Mouse (Mus musculus) erythroblast, embryonic 14.5 days (primary cell): ENCODE results near the gene Pik3ca. TPM values are rescaled to one million over a fixed set of nuclear protein-coding genes. Genes with fewer than 3 reads are reported as not detected.

Experiments used
- H3K27me3 ChIP-seq: 2 replicates; pipeline ENCODE4 v1.6.1; 2012; ENCODE audit warnings: inconsistent platforms; ENCODE audit not compliant: control insufficient read depth
- H3K36me3 ChIP-seq: 2 replicates; pipeline ENCODE4 v1.6.1; 2012; ENCODE audit warnings: mild to moderate bottlenecking, inconsistent platforms; ENCODE audit not compliant: control insufficient read depth
- H3K4me1 ChIP-seq: 2 replicates; pipeline ENCODE4 v1.6.1; 2012; ENCODE audit warnings: inconsistent platforms; ENCODE audit not compliant: control insufficient read depth
- H3K4me3 ChIP-seq: replicated peaks from 2 replicates; pipeline ENCODE3; 2012; ENCODE audit warnings: moderate library complexity, mild to moderate bottlenecking, inconsistent platforms
- H3K9me3 ChIP-seq: 2 replicates; pipeline ENCODE4 v1.6.1; 2012; ENCODE audit warnings: low read length, inconsistent platforms, mixed read lengths; ENCODE audit not compliant: control insufficient read depth
- GATA1 ChIP-seq: IDR thresholded peaks from 2 replicates; pipeline ENCODE4 v1.6.1; 2012; ENCODE audit warnings: low read length, inconsistent platforms, mixed read lengths
- TAL1 ChIP-seq: IDR thresholded peaks from 3 replicates; pipeline ENCODE4 v1.6.1; 2012; ENCODE audit warnings: low read length, inconsistent platforms, mixed read lengths
- polyA plus RNA-seq: library from polyadenylated mRNA; stranded (reverse); fragments of >175 nt; gene quantifications from 2 replicates; pipeline ENCODE4 v1.2.3, GENCODE M21; 2012

Gene Pik3ca
- polyA plus RNA-seq, 1 experiment = 0.21 TPM

GRCm38 (mm10) chr3:32398175-32398538 lies 686 bp downstream of the Pik3ca start:
- H3K27me3 ChIP-seq = no peaks in the 10 kb centered on the region
- no peak for TF ChIP-seq GATA1
- no peak for TF ChIP-seq TAL1
- H3K4me3 ChIP-seq = peak overlapping the region; percentile 94
- no peaks in the 10 kb centered on the region for H3K9me3 ChIP-seq
- H3K4me1 ChIP-seq = peaks cover 36% of the 10 kb centered on the region
- peaks cover 3% of the 10 kb centered on the region for H3K36me3 ChIP-seq

- Histone ChIP-seq H3K4me1 (peaks cover 38% of the 10 kb centered on the region), H3K27me3 (no peaks in the 10 kb centered on the region), H3K9me3 (no peaks in the 10 kb centered on the region), H3K4me3 (peak overlapping the region; percentile 94), H3K36me3 (peaks cover 3% of the 10 kb centered on the region)
- TF ChIP-seq TAL1 = no peak
- TF ChIP-seq GATA1 = 0 out of 2 replicates have a peak, but pooled peaks have one; percentile 3
Measured at GRCm38 (mm10) chr3:32398623-32399022, 1.2 kb downstream of the Pik3ca start.

GRCm38 (mm10) chr3:32399381-32399780 lies 1.9 kb downstream of the Pik3ca start:
- TF ChIP-seq TAL1 (no peak), GATA1 (no peak)
- Histone ChIP-seq H3K27me3 (no peaks in the 10 kb centered on the region), H3K4me1 (peaks cover 39% of the 10 kb centered on the region), H3K36me3 (peaks cover 3% of the 10 kb centered on the region), H3K9me3 (no peaks in the 10 kb centered on the region), H3K4me3 (no peak overlapping the region)

GRCm38 (mm10) chr3:32399931-32400330 lies 2.5 kb downstream of the Pik3ca start:
- peaks cover 40% of the 10 kb centered on the region for H3K4me1 ChIP-seq
- no peaks in the 10 kb centered on the region for H3K27me3 ChIP-seq
- no peaks in the 10 kb centered on the region for H3K9me3 ChIP-seq
- H3K36me3 ChIP-seq = peaks cover 3% of the 10 kb centered on the region
- TF ChIP-seq TAL1 = no peak
- no peak for TF ChIP-seq GATA1
- H3K4me3 ChIP-seq = no peak overlapping the region

- TF ChIP-seq TAL1 (no peak), GATA1 (no peak)
- H3K4me1 ChIP-seq = peaks cover 44% of the 10 kb centered on the region
- peaks cover 3% of the 10 kb centered on the region for H3K36me3 ChIP-seq
- H3K9me3 ChIP-seq = no peaks in the 10 kb centered on the region
- H3K27me3 ChIP-seq = no peaks in the 10 kb centered on the region
- no peak overlapping the region for H3K4me3 ChIP-seq
Measured at GRCm38 (mm10) chr3:32401591-32401990, 4.1 kb downstream of the Pik3ca start.

GRCm38 (mm10) chr3:32402990-32403885 lies 5.8 kb downstream of the Pik3ca start:
- H3K4me1 ChIP-seq = peaks cover 51% of the 10 kb centered on the region
- H3K27me3 ChIP-seq = no peaks in the 10 kb centered on the region
- H3K36me3 ChIP-seq = peaks cover 3% of the 10 kb centered on the region
- TF ChIP-seq GATA1 (no peak), TAL1 (no peak)
- no peak overlapping the region for H3K4me3 ChIP-seq
- no peaks in the 10 kb centered on the region for H3K9me3 ChIP-seq

GRCm38 (mm10) chr3:32405699-32406098 lies 8.2 kb downstream of the Pik3ca start:
- H3K4me1 ChIP-seq = peaks cover 44% of the 10 kb centered on the region
- TF ChIP-seq GATA1 = no peak
- TF ChIP-seq TAL1 = no peak
- H3K4me3 ChIP-seq = no peak overlapping the region
- H3K9me3 ChIP-seq = no peaks in the 10 kb centered on the region
- H3K27me3 ChIP-seq = no peaks in the 10 kb centered on the region
- H3K36me3 ChIP-seq = no peaks in the 10 kb centered on the region

- peaks cover 42% of the 10 kb centered on the region for H3K4me1 ChIP-seq
- TF ChIP-seq TAL1 (no peak), GATA1 (no peak)
- H3K36me3 ChIP-seq = no peaks in the 10 kb centered on the region
- no peaks in the 10 kb centered on the region for H3K9me3 ChIP-seq
- H3K27me3 ChIP-seq = no peaks in the 10 kb centered on the region
- no peak overlapping the region for H3K4me3 ChIP-seq
Measured at GRCm38 (mm10) chr3:32406804-32407203, 9.3 kb downstream of the Pik3ca start.

GRCm38 (mm10) chr3:32408811-32409273 lies 11.4 kb downstream of the Pik3ca start:
- Histone ChIP-seq H3K27me3 (no peaks in the 10 kb centered on the region), H3K4me3 (no peak overlapping the region), H3K4me1 (peaks cover 42% of the 10 kb centered on the region), H3K9me3 (no peaks in the 10 kb centered on the region), H3K36me3 (no peaks in the 10 kb centered on the region)
- TF ChIP-seq TAL1 = no peak
- TF ChIP-seq GATA1 = no peak
